Comparison of ENCODE assay signal across 30 mouse cellular contexts in the genomic region with DNA sequence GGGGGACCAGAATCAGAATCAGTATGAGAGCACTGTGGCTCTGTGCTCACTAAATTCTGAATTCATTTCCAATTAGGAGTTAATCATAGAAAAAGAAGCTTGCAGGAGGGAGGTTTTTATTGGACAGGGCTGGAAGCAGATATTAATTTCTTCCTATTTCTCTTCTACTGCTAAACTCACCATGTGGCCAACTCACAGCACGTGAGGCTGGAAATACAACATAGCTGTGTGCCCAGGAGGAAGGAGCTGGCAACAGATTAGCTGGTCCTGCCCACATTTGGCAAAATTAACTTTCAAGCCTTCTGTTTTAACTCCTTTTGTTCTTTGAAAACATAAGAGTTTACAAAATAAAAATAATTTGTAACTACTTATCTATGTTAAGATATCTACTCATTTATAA. TPM values are rescaled to one million over a fixed set of nuclear protein-coding genes. Genes with fewer than 3 reads are reported as not detected.
DNase-seq lines count a peak whose midpoint lies in the region; ATAC-seq lines count a peak whose summit lies in the region.
"Had no signal": no experiment of that assay in that cellular context is flagged by ENCODE, and none has a peak within 500 bp of the region (broad histone marks: within the 10 kb centered on the region; RNA-seq: fewer than 3 reads in every experiment).

No protein-coding gene starts in this region.

- H3K27me3 ChIP-seq in forebrain, embryonic 16.5 days (replicated peaks; ENCODE audit: control insufficient read depth, insufficient read depth, low read length), result no peaks in the 10 kb centered on the region
- no peaks in the 10 kb centered on the region for H3K27me3 ChIP-seq in forebrain, embryonic 11.5 days (ENCODE audit: control insufficient read depth, insufficient read depth, low read length)
- H3K27me3 ChIP-seq in heart, embryonic 11.5 days (ENCODE audit: control insufficient read depth, insufficient read depth, low read length), result no peaks in the 10 kb centered on the region
- H3K27me3 ChIP-seq: CH12.LX; heart, embryonic 12.5 days; liver, embryonic 13.5 days; neural tube, embryonic 15.5 days had no signal

- H3K27ac ChIP-seq in forebrain, embryonic 16.5 days (ENCODE audit: low read length), result no peak overlapping the region
- H3K27ac ChIP-seq in forebrain, embryonic 11.5 days (ENCODE audit: low read depth, low read length), result no peak overlapping the region
- no peak overlapping the region for H3K27ac ChIP-seq in heart, embryonic 11.5 days (ENCODE audit: low read depth, low read length)
- H3K27ac ChIP-seq: embryonic facial prominence, embryonic 10.5 days; hindbrain, embryonic 10.5 days; hindbrain, postnatal 0 days; liver, embryonic 13.5 days; neural tube, embryonic 15.5 days had no signal

- no peak overlapping the region for H3K4me2 ChIP-seq in forebrain, embryonic 16.5 days (ENCODE audit: low read length)
- no peak overlapping the region for H3K4me2 ChIP-seq in forebrain, embryonic 11.5 days (ENCODE audit: low read depth, low read length, severe bottlenecking)
- no peak overlapping the region for H3K4me2 ChIP-seq in heart, embryonic 11.5 days
- H3K4me2 ChIP-seq: heart, embryonic 12.5 days; liver, embryonic 13.5 days; midbrain, embryonic 11.5 days; neural tube, embryonic 15.5 days had no signal

- no peak for DNase-seq in forebrain, embryonic 11.5 days (ENCODE audit: low spot score)
- peak; percentile 92 for DNase-seq in brain, adult 2 months (ENCODE audit: low read depth, low spot score)
- DNase-seq in cerebellum, adult 11 months, result peak; percentile 54
- DNase-seq in cerebellum, adult 9-11 months, result peak; percentile 77
- DNase-seq in kidney, adult 11 months, result no peak
- DNase-seq in testis, postnatal 14 days (ENCODE audit: low spot score), result no peak
- DNase-seq: adrenal gland, postnatal 36 days; gastrocnemius, postnatal 14 days; heart, adult 11 months; heart, postnatal 10 days; kidney, postnatal 25 days; liver, embryonic 13.5 days; lung, adult 2 months; lung, postnatal 14 days; right cerebral cortex, postnatal 14 days; thymus, postnatal 14 days had no signal

- H3K9ac ChIP-seq in forebrain, embryonic 16.5 days (replicated peaks; ENCODE audit: low read depth, low read length), result no peak overlapping the region
- H3K9ac ChIP-seq in forebrain, embryonic 11.5 days (ENCODE audit: low read length), result no peak overlapping the region
- no peak overlapping the region for H3K9ac ChIP-seq in heart, embryonic 11.5 days (ENCODE audit: low read depth, low read length)
- H3K9ac ChIP-seq: heart, embryonic 12.5 days; liver, embryonic 13.5 days; neural tube, embryonic 15.5 days had no signal

- no peaks in the 10 kb centered on the region for H3K9me3 ChIP-seq in forebrain, embryonic 16.5 days (ENCODE audit: control insufficient read depth, low read length)
- H3K9me3 ChIP-seq in forebrain, embryonic 11.5 days (ENCODE audit: control insufficient read depth, low read length), result no peaks in the 10 kb centered on the region
- no peaks in the 10 kb centered on the region for H3K9me3 ChIP-seq in heart, embryonic 11.5 days (replicated peaks; ENCODE audit: control insufficient read depth, low read length)
- H3K9me3 ChIP-seq: embryonic facial prominence, embryonic 10.5 days; G1E; heart, embryonic 12.5 days; hindbrain, embryonic 10.5 days; liver, embryonic 13.5 days; neural tube, embryonic 15.5 days had no signal

- 36% methylated on average over 1 of the region's 1 CpGs for WGBS in forebrain, embryonic 16.5 days
- WGBS in forebrain, embryonic 11.5 days, result 42% methylated on average over 1 of the region's 1 CpGs
- WGBS in heart, embryonic 11.5 days (ENCODE audit: insufficient replicate concordance), result 50% methylated on average over 1 of the region's 1 CpGs

- peak; percentile 64 for ATAC-seq in forebrain, embryonic 16.5 days
- ATAC-seq in forebrain, embryonic 11.5 days (replicated peaks; ENCODE audit: low FRiP score), result no peak
- no peak for ATAC-seq in heart, embryonic 11.5 days (replicated peaks; ENCODE audit: insufficient number of reproducible peaks, low FRiP score, low TSS enrichment)
- ATAC-seq: hindbrain, postnatal 0 days; intestine, embryonic 16.5 days; Patski had no signal

- H3K36me3 ChIP-seq in forebrain, embryonic 16.5 days (ENCODE audit: control insufficient read depth, insufficient read depth), result no peaks in the 10 kb centered on the region
- no peaks in the 10 kb centered on the region for H3K36me3 ChIP-seq in forebrain, embryonic 11.5 days (ENCODE audit: control insufficient read depth, insufficient read depth, low read length)
- H3K36me3 ChIP-seq in heart, embryonic 11.5 days (ENCODE audit: control insufficient read depth, insufficient read depth, low read length), result no peaks in the 10 kb centered on the region
- H3K36me3 ChIP-seq: embryonic facial prominence, embryonic 10.5 days; G1E; heart, embryonic 12.5 days; hindbrain, embryonic 10.5 days; liver, embryonic 13.5 days; neural tube, embryonic 15.5 days had no signal

- H3K4me3 ChIP-seq in forebrain, embryonic 16.5 days (replicated peaks; ENCODE audit: low read length), result no peak overlapping the region
- no peak overlapping the region for H3K4me3 ChIP-seq in forebrain, embryonic 11.5 days (ENCODE audit: low read depth, low read length)
- H3K4me3 ChIP-seq in heart, embryonic 11.5 days (ENCODE audit: low read depth, low read length), result no peak overlapping the region
- H3K4me3 ChIP-seq: embryonic facial prominence, embryonic 10.5 days; heart, embryonic 12.5 days; hindbrain, embryonic 10.5 days; liver, embryonic 13.5 days; neural tube, embryonic 15.5 days had no signal

- H3K4me1 ChIP-seq in forebrain, embryonic 16.5 days (replicated peaks; ENCODE audit: control insufficient read depth, insufficient read depth, low read length), result no peaks in the 10 kb centered on the region
- no peaks in the 10 kb centered on the region for H3K4me1 ChIP-seq in forebrain, embryonic 11.5 days (replicated peaks; ENCODE audit: control insufficient read depth, insufficient read depth, low read length)
- no peaks in the 10 kb centered on the region for H3K4me1 ChIP-seq in heart, embryonic 11.5 days (ENCODE audit: control insufficient read depth, insufficient read depth, low read length)
- H3K4me1 ChIP-seq: embryonic facial prominence, embryonic 10.5 days; heart, embryonic 12.5 days; hindbrain, embryonic 10.5 days; liver, embryonic 13.5 days; neural tube, embryonic 15.5 days had no signal

RNA-seq across cellular contexts. Expression of gene Fam81b, which starts 3.9 kb away (rescaled TPM):
- 0.36 and 0.44 TPM in 2 replicates for polyA plus RNA-seq in forebrain, embryonic 16.5 days (2015; fragmentation: Nextera tagmentation; extraction: Ambion mirVana)
- polyA plus RNA-seq in forebrain, embryonic 11.5 days (2014; fragmentation: Nextera tagmentation; extraction: Ambion mirVana), result not detected in 2 replicates
- polyA plus RNA-seq in heart, embryonic 11.5 days (2014; fragmentation: Nextera tagmentation; extraction: Ambion mirVana), result not detected in 2 replicates
- polyA plus RNA-seq: embryonic facial prominence, embryonic 10.5 days; G1E; heart, embryonic 12.5 days; intestine, embryonic 16.5 days; kidney, embryonic 14.5 days; limb, embryonic 14.5 days; liver, embryonic 13.5 days; midbrain, embryonic 11.5 days; neural tube, embryonic 15.5 days; Patski had no signal

Comparison
In these comparisons a context has a peak if more than half of its experiments do, and no peak if none do; other contexts are left out.
1. DNase-seq: peak in brain, adult 2 months (single experiment), cerebellum, adult 11 months (single experiment) and cerebellum, adult 9-11 months (single experiment); none in forebrain, embryonic 11.5 days (single experiment), kidney, adult 11 months (single experiment) and testis, postnatal 14 days (single experiment).